Mouse (Mus musculus) neural tube, embryonic 10.5 days (tissue): ENCODE measurements around the gene Olfr1286.

Experiments
- DNase-seq: peaks from one replicate; pipeline ENCODE4 v3.0.0-alpha.2; 2017; ENCODE audit warnings: low spot score; ENCODE audit errors: extremely low spot score

Gene Olfr1286

DNA sequence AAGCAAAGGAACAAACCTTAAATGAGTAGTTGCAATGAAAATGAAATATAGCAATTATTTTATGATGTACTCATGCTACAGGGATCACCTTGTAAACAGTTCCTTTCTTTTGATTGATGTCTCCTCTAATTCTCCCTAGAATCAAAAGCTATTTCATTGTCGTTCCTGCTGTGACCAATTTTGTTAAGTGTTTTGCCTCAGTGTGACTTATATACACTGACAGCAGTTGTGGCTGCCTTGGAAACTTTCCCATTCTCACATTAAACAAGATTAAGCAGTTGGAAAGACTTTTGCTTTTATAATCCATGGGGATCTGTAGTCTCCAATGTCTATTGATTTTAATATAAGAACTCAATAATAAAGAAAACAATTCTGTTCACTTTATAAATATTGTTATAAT, at the start of gene Olfr1286:
Olfr1286 (minus strand) TSS at position 185 of the 400 bp plus-strand sequence.
- no peak for DNase-seq

DNA sequence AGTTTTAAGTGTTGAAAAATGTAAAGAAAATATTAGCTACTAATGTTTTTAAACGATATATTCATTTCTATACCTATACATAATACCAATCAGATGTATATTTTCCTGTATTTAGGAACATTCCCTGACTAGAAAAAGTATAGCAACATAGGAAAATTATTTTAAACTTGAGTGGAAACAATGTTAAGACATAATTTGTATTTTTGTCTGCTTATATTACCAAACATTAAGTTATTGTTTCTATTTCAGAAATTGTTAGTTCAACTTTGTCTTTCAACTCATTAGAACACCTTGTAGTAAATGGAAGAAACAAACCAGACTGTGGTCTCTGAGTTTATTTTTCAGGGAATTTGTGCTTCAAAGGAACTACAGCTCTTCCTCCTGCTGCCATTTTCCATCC, 25.9 kb upstream of the Olfr1286 start, which contains the start of gene Olfr1287:
Olfr1287 (plus strand) TSS at position 301 of the 400 bp plus-strand sequence.
- DNase-seq, result no peak

DNA sequence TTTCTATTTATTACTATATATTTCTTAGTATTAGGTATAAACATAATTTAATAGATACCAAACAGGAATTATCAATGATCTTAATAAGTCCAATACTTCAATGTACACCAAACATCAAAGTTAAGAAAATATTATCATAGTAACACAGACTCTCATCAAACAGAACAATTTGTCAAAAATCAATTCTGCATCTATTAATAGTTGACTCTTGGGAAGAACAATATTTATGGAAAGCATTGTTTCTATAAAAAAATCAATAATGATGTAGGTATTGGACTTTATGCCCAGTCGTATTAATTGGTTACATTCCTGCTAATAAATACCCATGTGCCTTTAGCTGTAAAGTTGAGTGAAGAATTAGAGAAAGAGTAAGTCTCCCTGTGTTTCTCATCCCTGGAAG, 47.7 kb downstream of the Olfr1286 start, which contains the start of gene Olfr1284:
Olfr1284 (plus strand) TSS at position 301 of the 400 bp plus-strand sequence.
- DNase-seq, result no peak
